Mouse (Mus musculus): Measurements from ENCODE around the gene Tarbp2. TPM values are rescaled to one million over a fixed set of nuclear protein-coding genes. Genes with fewer than 3 reads are reported as not detected.

Gene Tarbp2
- total RNA-seq, 2 experiments from 2014 or later = 32.8 to 40.4 TPM

DNA sequence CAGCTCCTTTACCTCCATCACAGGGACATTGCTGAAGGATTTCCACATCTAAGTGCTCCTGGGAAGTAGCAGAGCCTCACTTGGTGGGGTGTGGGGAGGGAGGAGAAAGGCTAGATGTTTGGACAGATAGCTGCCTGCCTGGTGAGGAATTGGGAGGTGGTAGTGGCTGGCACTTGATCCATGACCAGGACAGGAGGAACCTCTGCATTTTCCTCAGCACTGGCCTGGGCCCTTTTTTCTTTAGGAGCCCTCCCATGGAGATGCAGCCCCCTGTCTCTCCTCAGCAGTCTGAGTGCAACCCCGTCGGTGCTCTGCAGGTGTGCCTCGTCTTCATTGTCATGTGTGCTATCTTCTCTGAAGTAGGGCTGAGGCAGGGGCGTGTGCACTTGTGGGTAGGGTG is 3.5 kb downstream of the Tarbp2 start:
- DNase-seq (ENCODE audit: extremely low spot score in 1 of 2, low spot score in 1 of 2) = no peak

DNA sequence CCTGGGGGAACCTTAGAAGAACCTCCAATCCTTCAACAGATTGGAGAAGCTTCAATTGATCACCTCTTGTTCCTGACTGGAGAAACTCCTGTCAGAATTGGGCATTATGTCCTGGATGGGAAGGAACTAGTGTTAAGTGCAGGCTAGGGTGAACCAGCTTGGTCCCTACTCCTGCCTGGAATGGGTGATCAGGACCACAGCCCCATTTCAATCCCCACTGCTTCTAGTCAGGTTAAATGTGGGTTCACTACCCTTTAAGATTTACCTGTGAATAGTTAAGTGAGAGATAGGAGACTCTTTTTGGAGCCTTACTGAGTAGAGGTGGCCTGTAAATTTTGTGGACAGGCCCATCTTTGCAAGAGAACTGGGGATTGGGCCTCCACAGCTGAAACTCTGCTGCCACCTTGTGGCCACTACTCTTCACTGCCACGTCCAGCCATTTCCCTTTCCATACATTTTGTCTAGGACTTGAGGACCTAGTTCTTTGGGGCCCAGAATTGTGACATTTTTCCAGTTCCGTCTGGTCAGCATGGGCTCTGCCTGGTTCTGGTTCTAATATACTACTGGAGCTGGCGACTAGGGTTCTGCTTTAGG is 7.0 kb downstream of the Tarbp2 start, which contains the start of gene Npff:
TSS of gene Npff (minus strand) at position 51 of the 594 bp plus-strand sequence.
- peak; percentile 68 to 83 for DNase-seq (ENCODE audit: extremely low spot score in 1 of 2, low spot score in 1 of 2)

DNA sequence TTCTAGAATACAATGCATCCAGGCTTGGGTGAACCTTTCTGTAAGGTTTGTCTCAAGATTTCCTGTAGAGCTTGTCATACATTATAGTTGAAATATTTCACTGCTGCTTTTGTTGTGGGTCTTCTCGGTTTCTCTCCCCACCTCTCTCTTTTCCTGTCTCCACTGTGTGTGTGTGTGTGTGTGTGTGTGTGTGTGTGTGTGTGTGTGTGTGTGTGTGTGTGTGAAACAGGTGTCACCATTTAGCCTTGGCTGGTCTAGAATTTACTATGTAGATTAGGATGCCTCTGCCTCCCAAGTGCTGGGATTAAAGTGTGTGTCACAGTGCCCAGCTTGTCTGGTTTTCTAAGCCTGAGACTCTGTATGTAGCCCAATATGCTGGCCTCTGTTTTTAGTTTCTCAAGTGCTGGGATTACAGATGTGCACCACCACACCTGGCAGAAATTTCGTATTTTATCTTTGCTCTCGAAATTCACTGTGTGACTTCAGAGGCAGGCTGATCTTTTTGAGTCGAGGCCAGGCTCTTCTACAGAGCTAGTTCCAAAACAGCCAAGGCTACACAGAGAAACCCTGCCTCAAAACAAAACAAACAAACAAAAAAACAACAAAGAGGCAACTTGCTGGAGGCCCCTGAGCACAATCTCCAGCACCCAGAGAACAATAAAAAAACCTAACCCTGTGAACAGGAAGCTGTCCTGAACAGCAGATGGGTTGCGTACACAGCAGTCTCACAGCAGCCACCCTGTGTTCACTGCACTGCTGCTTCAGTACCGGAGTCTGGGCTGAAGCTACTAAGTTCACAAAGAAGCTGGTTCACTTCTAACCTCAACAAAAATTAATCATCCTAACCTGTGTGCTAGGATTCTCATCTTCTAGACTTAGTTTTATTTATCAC is 8.4 kb downstream of the Tarbp2 start:
- no peak for DNase-seq (ENCODE audit: extremely low spot score in 1 of 2, low spot score in 1 of 2)

DNA sequence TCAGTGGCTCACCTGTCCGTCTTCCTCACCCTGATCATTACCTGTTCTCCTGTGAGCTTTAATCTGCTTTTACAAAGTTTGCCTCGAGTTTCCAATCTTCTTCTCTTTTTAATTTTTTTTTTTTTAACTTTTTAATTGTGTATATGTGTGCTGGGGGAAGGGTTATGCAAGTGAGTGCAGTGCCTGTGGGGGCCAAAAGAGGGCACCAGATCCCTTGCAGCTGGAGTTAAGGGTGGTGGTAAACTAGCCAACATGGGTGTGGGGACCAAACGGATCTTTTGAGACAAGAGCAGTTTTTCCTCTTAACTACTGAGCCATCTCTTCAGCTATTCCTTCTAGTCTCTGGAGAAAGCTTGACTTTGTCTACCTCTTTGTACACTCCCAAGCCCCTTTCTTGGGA is 9.9 kb downstream of the Tarbp2 start:
- DNase-seq (ENCODE audit: extremely low spot score in 1 of 2, low spot score in 1 of 2) = no peak

DNA sequence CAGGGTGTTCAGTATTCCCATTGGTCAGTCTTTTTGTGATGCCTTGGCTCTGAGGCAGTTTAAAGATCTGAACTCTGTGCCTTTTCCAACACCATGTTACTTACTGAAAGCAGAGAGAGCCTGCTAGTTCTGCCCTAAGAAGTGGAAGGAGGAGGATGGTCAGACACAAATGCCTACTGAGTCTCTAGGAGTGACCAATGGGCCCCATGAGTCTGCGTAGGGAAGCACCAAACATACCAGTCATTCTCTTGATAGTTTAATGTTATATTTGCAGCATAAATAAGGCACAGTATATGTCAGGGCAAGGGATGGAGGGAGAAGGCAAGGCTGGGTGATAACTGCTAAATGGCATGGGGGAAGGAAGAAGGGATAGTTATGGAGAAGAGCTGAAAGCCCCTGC is 10.4 kb downstream of the Tarbp2 start:
- no peak for DNase-seq (ENCODE audit: extremely low spot score in 1 of 2, low spot score in 1 of 2)

DNA sequence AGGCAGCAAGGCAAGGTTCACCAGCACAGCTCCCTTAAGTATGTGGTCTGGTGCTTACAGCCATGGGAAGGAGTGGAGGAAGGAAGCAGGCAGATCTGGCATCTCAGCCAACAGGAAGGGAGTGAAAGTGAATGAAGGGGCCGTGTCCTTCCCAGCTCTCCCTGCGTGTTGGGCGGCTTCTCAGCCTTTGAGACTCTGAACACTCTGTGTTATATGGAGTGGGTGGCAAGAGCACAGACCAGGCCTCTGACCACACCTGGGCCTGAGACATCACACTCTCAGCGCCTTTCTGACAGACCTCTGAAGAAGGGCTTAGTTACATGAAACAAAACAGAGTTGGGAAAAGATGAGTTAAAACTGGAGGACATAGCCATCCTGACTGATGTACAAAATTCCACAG is 12.6 kb downstream of the Tarbp2 start:
- no peak for DNase-seq (ENCODE audit: extremely low spot score in 1 of 2, low spot score in 1 of 2)

DNA sequence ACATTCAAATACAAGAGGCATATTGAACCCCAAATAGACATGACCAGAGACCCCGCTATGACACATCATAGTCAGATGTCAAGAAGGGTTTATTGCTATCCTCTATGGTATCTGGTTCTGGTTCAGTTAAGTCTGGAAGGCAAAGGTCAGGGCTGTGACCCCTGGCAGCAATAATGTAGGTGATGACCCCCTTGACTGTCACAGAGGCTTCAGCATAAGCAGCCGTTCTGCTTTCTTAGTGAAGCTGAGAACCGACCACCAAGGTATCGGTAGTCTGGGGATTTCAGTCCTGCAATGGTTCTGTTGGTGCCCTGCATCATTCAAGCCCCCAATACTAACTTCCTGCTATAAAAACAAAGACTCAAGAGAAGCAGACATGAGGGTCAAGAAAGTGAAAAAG is 13.6 kb downstream of the Tarbp2 start:
- DNase-seq (ENCODE audit: extremely low spot score in 1 of 2, low spot score in 1 of 2) = no peak

DNA sequence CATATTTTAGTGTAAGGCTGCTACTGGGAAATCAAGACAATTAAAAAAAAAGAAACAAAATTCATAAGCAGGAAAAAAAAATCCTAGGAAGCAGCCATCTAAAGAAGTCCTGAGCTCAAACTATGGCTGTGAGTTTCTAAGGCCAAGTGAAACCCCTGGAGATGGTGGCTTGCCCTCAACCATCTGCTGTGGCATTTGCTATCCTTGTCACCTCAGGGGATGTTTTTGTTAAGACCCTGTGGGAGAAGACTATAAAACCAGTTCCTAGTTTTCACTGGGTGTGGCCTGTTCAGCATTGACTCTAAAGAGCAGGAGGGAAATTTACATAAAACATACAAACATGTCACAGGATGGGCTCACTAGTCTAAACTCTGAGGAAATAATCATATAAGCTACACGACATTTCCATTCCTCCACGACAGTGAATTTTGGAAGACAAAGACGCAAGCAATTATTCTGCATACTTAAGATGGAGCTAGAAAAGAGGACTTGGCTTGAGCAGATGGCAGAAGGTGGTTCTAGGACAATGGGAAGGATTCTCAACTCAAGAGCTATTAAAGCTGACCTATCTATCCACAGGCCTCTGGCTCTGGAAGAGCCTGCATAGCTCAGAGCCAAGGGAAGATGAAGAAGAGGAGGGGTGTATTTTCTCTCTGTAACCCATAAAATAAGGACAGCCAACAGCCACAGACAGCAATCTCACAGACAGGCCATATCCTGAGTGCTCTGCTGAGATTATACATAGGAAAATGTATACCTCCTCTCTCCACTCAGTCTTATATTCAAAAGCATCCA is 14.3 kb downstream of the Tarbp2 start:
- DNase-seq (ENCODE audit: extremely low spot score in 1 of 2, low spot score in 1 of 2) = no peak

DNA sequence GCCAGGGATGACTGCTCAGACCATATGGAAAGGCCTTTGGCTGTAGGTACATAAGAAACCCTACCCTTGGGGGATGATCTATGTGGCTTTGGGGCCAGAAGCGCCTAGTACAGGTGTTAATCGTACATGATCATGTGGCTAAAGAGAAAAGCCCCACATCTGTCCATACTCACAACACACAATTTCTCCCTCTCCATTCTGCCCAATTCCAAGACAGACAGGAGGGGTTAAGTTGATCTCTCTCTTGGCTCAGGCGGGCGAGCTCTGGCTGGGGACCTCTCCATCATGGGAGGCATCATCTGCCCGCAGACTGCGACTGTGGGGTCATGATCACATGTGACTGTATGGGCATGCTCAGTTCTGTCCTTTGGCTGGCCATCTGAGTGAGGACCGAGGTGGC is 15.9 kb downstream of the Tarbp2 start:
- no peak for DNase-seq (ENCODE audit: extremely low spot score in 1 of 2, low spot score in 1 of 2)

DNA sequence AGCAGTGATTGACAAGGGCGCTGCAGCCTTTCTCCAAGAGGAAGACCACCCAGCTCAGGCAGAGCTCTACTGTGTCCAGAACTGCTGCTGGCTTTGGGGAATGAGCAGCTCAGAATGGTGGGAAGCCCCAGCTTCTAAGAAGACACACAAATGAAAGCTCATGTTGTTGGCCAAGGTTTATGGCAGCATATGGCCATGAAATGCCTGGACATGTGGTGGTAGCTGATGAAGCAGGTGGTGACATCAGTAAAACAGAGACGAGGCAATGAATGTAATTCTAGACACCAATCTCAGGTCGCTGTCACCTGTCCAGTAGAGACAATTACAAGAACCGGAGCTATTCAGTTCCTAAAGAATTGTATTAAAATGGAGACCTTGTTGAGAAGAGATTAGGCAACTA is 26.8 kb downstream of the Tarbp2 start:
- DNase-seq (ENCODE audit: extremely low spot score in 1 of 2, low spot score in 1 of 2) = no peak

DNA sequence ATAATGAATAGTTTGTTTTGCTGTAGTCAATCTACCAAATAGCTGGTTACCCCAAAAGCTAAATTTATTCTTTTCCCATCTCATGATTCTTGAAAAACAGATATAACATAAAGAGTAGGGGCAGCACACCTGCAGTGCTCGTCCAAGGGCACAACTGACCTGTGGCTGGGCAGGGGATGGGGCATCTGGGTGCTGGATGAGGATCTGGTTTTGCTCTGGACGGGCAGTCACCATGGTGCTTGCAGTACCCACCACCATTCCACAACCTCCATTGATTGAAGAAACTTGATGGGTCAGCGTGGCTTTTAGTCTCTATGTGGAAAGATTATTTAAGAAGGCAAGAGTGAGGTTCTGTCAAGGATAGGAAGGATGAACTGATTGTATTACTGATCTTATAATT is 28.3 kb downstream of the Tarbp2 start:
- DNase-seq (ENCODE audit: extremely low spot score in 1 of 2, low spot score in 1 of 2) = no peak

DNA sequence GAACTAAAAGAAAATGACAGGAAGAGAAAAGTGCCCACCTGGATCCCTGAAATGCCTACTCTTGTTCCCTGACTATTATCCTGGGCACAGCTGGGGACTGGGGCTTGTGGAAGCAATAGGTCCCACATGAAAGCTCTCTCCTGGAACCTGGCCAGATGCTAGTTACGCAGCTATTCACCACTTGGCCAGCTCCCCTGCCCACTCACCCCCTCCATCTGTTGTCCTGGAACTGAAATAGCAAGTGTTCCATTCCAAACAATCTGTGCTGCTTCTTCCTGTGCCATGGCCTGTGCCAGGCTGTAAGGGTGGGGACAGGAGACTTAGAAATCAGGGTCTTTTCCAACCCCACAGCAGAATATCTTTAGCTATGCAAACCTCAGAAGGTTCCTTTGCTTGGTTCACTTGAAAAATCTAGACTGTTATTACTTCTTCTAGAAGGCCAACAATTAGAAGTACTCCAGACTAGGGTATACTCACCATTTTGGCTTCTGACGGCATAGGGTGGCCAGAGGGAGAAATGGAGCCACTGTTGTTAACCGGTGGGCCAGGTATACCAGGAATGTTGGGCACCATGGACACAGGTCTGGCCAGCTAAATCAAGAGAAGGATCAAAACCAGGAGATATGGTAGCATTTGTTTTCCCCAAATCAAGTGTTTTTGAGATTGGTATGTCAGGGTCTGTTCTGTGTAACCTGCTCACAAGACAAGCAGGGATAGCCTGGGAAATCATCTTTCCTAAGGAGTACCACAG is 28.9 kb downstream of the Tarbp2 start:
- peak; percentile 64 to 73 for DNase-seq (ENCODE audit: extremely low spot score in 1 of 2, low spot score in 1 of 2)

DNA sequence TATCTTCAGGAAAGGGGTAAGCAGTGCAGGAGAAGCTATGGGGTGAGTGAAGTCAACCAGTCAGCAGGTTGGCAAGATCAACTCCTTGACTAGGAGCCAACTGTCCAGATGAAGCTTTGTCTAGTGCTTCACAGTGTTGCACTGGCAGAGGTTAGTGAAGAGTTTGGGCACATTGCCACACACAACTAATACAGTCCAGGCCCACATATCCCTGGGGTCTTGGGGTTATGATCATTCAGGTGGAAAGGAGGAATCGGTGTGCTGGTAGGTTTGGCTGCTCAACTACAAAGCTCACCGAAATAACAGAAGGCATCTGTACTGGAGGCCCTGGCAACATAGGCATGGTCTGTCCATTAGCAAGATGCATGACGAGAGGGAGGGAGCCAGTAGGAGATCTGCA is 29.5 kb downstream of the Tarbp2 start:
- DNase-seq (ENCODE audit: extremely low spot score in 1 of 2, low spot score in 1 of 2) = no peak

DNA sequence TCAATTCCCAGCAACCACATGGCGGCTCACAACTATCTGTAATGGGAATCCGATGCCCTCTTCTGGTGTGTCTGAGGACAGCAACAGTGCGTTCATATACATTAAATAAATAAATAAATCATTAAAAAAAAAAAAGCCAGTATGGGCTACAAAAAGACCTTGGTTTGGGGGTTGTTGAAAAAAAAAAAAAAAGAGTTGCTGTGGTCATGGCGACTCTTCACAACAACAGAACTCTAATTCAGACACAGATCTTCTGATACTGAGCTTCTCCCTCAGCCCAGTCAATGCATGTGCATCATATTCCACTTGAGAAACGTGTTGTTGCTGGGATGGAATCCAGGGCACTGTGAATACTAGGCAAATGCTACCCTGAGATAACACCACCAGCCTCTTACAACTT is 34.6 kb downstream of the Tarbp2 start:
- no peak for DNase-seq (ENCODE audit: extremely low spot score in 1 of 2, low spot score in 1 of 2)

DNA sequence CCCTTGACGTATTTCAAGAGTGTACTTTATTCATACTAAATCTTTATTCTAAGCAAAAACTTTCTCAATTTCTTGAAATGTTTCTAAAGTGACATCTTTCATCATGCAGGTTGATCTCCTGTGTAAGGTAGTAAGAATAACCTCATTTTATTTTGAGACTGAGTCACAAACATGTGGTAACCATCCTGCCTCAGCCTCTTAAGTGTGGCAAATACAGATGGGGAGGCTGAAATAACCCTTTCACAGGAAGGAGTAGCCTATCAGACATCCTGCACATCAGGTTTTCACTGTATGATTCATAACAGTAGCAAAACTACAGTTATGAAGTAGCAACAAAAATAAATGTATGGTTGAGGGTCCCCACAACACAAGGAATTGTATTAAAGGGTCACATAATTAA is 37.6 kb downstream of the Tarbp2 start:
- no peak for DNase-seq (ENCODE audit: extremely low spot score in 1 of 2, low spot score in 1 of 2)

DNA sequence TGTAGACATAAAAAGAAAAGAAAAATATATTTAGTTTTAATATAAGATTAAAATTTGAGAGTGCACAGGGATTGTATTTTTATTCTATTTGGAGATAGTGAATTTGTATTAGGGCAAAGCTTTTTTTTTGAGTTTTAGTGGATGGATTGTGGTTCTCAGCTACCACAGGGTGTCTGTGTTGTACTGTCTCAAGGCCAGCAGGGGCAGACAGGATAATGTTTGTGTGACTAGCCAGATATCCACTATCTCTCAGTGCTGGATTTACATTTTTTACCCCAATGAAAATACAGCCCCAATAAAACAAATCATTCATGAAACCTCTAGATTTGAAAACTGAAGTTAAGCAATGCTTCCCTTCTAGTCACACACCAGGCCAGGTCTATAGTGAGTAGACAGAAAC is 39.6 kb downstream of the Tarbp2 start:
- no peak for DNase-seq (ENCODE audit: extremely low spot score in 1 of 2, low spot score in 1 of 2)

DNA sequence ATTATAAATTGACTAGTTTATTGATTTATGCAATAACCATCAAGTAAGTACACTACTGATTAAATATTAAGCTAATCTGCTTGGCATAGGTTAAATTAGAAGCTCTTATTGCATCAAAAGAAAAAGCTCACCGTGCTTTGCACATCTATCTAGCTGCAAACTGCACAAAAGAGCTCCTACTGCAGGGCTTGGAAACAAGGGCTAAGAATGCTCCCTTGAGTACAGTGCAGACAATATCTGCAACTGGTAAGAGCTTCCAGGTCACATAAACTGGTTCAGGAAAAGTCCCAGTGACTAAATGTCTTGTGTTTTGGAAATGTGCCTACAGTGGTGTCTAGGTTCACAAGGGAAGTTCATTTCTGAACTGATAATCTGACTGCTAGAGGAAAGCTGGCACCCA is 44.5 kb downstream of the Tarbp2 start:
- no peak for DNase-seq (ENCODE audit: extremely low spot score in 1 of 2, low spot score in 1 of 2)

DNA sequence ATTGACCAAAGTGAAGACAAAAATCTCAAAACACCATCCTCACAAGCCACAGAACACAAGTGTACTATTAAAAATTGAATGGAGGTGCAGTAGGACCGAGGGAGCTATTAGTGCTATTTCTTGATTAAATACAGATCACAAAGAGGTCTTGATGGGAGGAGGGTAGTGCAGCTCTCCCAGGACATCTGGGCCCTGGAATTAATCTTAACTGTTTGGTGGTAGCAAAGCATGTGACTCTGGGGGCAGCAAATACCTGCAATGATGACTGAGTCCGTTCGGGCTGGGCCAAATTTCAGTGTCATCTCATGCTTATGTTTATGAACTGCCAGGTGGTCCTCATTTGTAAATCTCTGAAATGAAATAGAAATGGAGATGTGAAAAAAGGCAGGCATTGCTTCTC is 45.1 kb downstream of the Tarbp2 start:
- DNase-seq (ENCODE audit: extremely low spot score in 1 of 2, low spot score in 1 of 2) = no peak

DNA sequence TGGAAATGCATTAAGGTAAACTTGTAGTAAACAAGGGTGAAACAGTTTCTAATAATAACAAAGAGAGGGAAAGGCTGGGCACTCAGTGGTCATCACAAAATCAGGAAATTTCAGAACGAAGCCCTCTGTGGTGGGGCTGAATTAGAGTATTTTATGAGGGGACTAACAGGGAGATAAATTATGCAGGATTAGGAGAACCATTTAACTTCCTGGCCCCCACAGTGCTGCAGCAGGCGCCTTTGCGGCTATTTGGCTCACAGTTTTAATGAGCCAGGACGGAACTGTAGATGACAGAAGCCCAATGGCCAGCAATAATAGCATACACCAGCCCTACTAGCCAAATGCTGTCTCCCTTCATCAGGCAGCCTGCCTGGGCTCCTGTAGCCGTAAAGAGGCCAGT is 45.7 kb downstream of the Tarbp2 start:
- DNase-seq (ENCODE audit: extremely low spot score in 1 of 2, low spot score in 1 of 2) = no peak

DNA sequence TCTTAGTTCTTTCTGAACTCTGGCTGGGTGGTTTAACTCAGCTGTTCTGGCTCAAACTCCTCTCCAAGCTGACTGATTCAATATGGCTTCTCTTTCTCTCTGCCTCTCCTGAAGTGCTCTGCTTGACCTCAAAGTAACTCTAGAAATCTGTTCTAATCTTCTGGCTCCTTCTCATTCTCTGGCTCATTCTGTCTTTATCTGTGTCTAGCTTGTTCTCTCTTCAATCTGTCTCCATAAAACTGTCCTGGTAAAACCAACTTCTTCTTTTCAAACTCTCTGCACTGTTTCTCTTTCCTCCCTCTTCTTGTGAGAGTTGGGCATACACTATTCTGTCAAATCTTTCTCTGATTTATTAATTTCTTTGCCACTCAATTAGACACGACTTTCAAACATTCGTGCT is 49.9 kb downstream of the Tarbp2 start:
- no peak for DNase-seq (ENCODE audit: extremely low spot score in 1 of 2, low spot score in 1 of 2)

DNA sequence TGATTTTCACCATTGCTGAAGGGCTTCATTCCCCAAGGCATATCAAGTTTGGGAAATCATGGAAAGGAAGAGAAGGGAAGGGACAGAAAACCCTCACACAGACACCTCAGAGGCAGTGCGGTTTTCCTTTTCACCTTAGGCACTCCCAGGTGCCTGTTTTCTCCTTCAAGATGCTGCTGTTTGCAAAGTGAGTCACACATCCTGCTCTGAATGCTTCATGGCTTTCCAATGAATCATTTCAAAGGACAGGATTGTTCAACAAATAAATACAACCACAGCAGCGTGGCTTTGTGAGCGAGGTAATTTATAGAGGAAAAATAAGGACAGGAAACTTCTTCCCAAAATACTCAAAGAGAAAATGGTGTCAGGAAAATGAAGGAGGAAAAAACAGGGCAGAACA is 54.1 kb downstream of the Tarbp2 start:
- no peak for DNase-seq (ENCODE audit: extremely low spot score in 1 of 2, low spot score in 1 of 2)
